Comparison of ENCODE assay signal across 15 mouse cellular contexts in genomic region chr11:117035661-117036336, GRCm38 (mm10).
DNase-seq lines count a peak whose midpoint lies in the region; ATAC-seq lines count a peak whose summit lies in the region.
"Had no signal": no experiment of that assay in that cellular context is flagged by ENCODE, and none has a peak within 500 bp of the region (broad histone marks: within the 10 kb centered on the region; RNA-seq: fewer than 3 reads in every experiment).

No protein-coding gene starts in this region.

- WGBS in hindbrain, embryonic 11.5 days: 61% methylated on average over 11 of the region's 11 CpGs
- 66% methylated on average over 11 of the region's 11 CpGs for WGBS in hindbrain, embryonic 10.5 days
- WGBS in midbrain, embryonic 14.5 days: 32% methylated on average over 11 of the region's 11 CpGs
- WGBS in midbrain, embryonic 11.5 days: 62% methylated on average over 11 of the region's 11 CpGs
- 44% methylated on average over 11 of the region's 11 CpGs for WGBS in hindbrain, embryonic 16.5 days
- WGBS in neural tube, embryonic 13.5 days: 6% methylated on average over 11 of the region's 11 CpGs

- no peak for ATAC-seq in hindbrain, embryonic 11.5 days (ENCODE audit: low FRiP score)
- ATAC-seq in midbrain, embryonic 14.5 days (ENCODE audit: low FRiP score, low TSS enrichment): no peak
- no peak for ATAC-seq in midbrain, embryonic 11.5 days (ENCODE audit: low FRiP score)
- no peak for ATAC-seq in hindbrain, embryonic 16.5 days
- peak; percentile 52; the same call in 1 of the 2 replicates for ATAC-seq in neural tube, embryonic 13.5 days (ENCODE audit: low read depth)
- ATAC-seq: forebrain, embryonic 16.5 days had no signal

- H3K9ac ChIP-seq in hindbrain, embryonic 11.5 days (ENCODE audit: low read depth, low read length): no peak overlapping the region
- no peak overlapping the region for H3K9ac ChIP-seq in midbrain, embryonic 14.5 days (replicated peaks; ENCODE audit: low read length)
- no peak overlapping the region for H3K9ac ChIP-seq in midbrain, embryonic 11.5 days (ENCODE audit: low read length)
- no peak overlapping the region for H3K9ac ChIP-seq in hindbrain, embryonic 16.5 days (ENCODE audit: low read depth, low read length)
- no peak overlapping the region for H3K9ac ChIP-seq in neural tube, embryonic 13.5 days
- H3K9ac ChIP-seq: embryonic facial prominence, embryonic 13.5 days; liver, embryonic 14.5 days had no signal

- H3K27ac ChIP-seq in hindbrain, embryonic 11.5 days (ENCODE audit: low read depth, low read length): 0 out of 2 replicates have a peak overlapping the region, but pooled peaks have one; percentile 17
- H3K27ac ChIP-seq in hindbrain, embryonic 10.5 days: no peak overlapping the region
- H3K27ac ChIP-seq in midbrain, embryonic 14.5 days (replicated peaks; ENCODE audit: low read depth, low read length): 0 out of 2 replicates have a peak overlapping the region, but pooled peaks have one; percentile 26
- no peak overlapping the region for H3K27ac ChIP-seq in midbrain, embryonic 11.5 days (ENCODE audit: low read depth, low read length)
- H3K27ac ChIP-seq in hindbrain, embryonic 16.5 days (ENCODE audit: low read depth, low read length): peak overlapping the region; percentile 19; the same call in 1 of the 2 replicates
- peak overlapping the region; percentile 75 for H3K27ac ChIP-seq in neural tube, embryonic 13.5 days (replicated peaks)
- H3K27ac ChIP-seq: embryonic facial prominence, embryonic 13.5 days; liver, embryonic 14.5 days had no signal

- H3K4me1 ChIP-seq in hindbrain, embryonic 11.5 days (replicated peaks; ENCODE audit: control insufficient read depth, insufficient read depth, low read length): peaks cover 3% of the 10 kb centered on the region; the same call in 1 of the 2 replicates
- peaks cover 49% of the 10 kb centered on the region for H3K4me1 ChIP-seq in hindbrain, embryonic 10.5 days (replicated peaks)
- peaks cover 10% of the 10 kb centered on the region for H3K4me1 ChIP-seq in midbrain, embryonic 14.5 days (ENCODE audit: control insufficient read depth, insufficient read depth, low read length)
- peaks cover 2% of the 10 kb centered on the region; the same call in 1 of the 2 replicates for H3K4me1 ChIP-seq in midbrain, embryonic 11.5 days (ENCODE audit: control insufficient read depth, insufficient read depth, low read length)
- peaks cover 14% of the 10 kb centered on the region for H3K4me1 ChIP-seq in hindbrain, embryonic 16.5 days (ENCODE audit: control insufficient read depth, insufficient read depth, low read depth, low read length)
- H3K4me1 ChIP-seq in neural tube, embryonic 13.5 days (replicated peaks): peaks cover 55% of the 10 kb centered on the region

- no peak for DNase-seq in hindbrain, embryonic 11.5 days (ENCODE audit: low spot score)
- DNase-seq in hindbrain, embryonic 10.5 days (ENCODE audit: low spot score): no peak
- DNase-seq in midbrain, embryonic 14.5 days: no peak
- no peak for DNase-seq in midbrain, embryonic 11.5 days (ENCODE audit: low spot score, missing footprints)
- DNase-seq in lung, postnatal 25 days (ENCODE audit: low spot score): no peak
- no peak for DNase-seq in layer of hippocampus, postnatal 36 days
- DNase-seq: adrenal gland, postnatal 10 days; cerebellum, adult 2 months; heart, postnatal 10 days; right cerebral cortex, postnatal 25 days had no signal

- H3K36me3 ChIP-seq in hindbrain, embryonic 11.5 days (ENCODE audit: control insufficient read depth, insufficient read depth, low read length): no peaks in the 10 kb centered on the region
- H3K36me3 ChIP-seq in hindbrain, embryonic 10.5 days: no peaks in the 10 kb centered on the region
- H3K36me3 ChIP-seq in midbrain, embryonic 14.5 days (ENCODE audit: control insufficient read depth, insufficient read depth, low read length): no peaks in the 10 kb centered on the region
- H3K36me3 ChIP-seq in midbrain, embryonic 11.5 days (ENCODE audit: control insufficient read depth, insufficient read depth, low read length): no peaks in the 10 kb centered on the region
- H3K36me3 ChIP-seq in hindbrain, embryonic 16.5 days (ENCODE audit: control insufficient read depth, insufficient read depth, low read length): no peaks in the 10 kb centered on the region
- H3K36me3 ChIP-seq in neural tube, embryonic 13.5 days: no peaks in the 10 kb centered on the region
- H3K36me3 ChIP-seq: embryonic facial prominence, embryonic 13.5 days had no signal

- H3K4me3 ChIP-seq in hindbrain, embryonic 11.5 days (ENCODE audit: low read depth, low read length): no peak overlapping the region
- H3K4me3 ChIP-seq in hindbrain, embryonic 10.5 days: no peak overlapping the region
- H3K4me3 ChIP-seq in midbrain, embryonic 14.5 days (replicated peaks; ENCODE audit: low read depth, low read length): no peak overlapping the region
- H3K4me3 ChIP-seq in midbrain, embryonic 11.5 days (ENCODE audit: low read depth, low read length): no peak overlapping the region
- H3K4me3 ChIP-seq in hindbrain, embryonic 16.5 days (ENCODE audit: low read length): no peak overlapping the region
- no peak overlapping the region for H3K4me3 ChIP-seq in neural tube, embryonic 13.5 days
- H3K4me3 ChIP-seq: embryonic facial prominence, embryonic 13.5 days had no signal

- no peaks in the 10 kb centered on the region for H3K27me3 ChIP-seq in hindbrain, embryonic 11.5 days (ENCODE audit: control insufficient read depth, insufficient read depth, low read length)
- peaks cover 12% of the 10 kb centered on the region; the same call in 1 of the 2 replicates for H3K27me3 ChIP-seq in hindbrain, embryonic 10.5 days (ENCODE audit: insufficient read depth, poor library complexity, severe bottlenecking)
- H3K27me3 ChIP-seq in midbrain, embryonic 14.5 days (ENCODE audit: control insufficient read depth, insufficient read depth, low read length): no peaks in the 10 kb centered on the region
- no peaks in the 10 kb centered on the region for H3K27me3 ChIP-seq in midbrain, embryonic 11.5 days (ENCODE audit: control insufficient read depth, insufficient read depth, low read length)
- no peaks in the 10 kb centered on the region for H3K27me3 ChIP-seq in hindbrain, embryonic 16.5 days (replicated peaks; ENCODE audit: control insufficient read depth, insufficient read depth, low read length)
- no peaks in the 10 kb centered on the region for H3K27me3 ChIP-seq in neural tube, embryonic 13.5 days
- H3K27me3 ChIP-seq: embryonic facial prominence, embryonic 13.5 days had no signal

- no peak overlapping the region for H3K4me2 ChIP-seq in hindbrain, embryonic 11.5 days (replicated peaks; ENCODE audit: low read depth, low read length)
- no peak overlapping the region for H3K4me2 ChIP-seq in midbrain, embryonic 14.5 days (ENCODE audit: low read length)
- H3K4me2 ChIP-seq in midbrain, embryonic 11.5 days: no peak overlapping the region
- no peak overlapping the region for H3K4me2 ChIP-seq in hindbrain, embryonic 16.5 days (ENCODE audit: low read length)
- no peak overlapping the region for H3K4me2 ChIP-seq in neural tube, embryonic 13.5 days
- H3K4me2 ChIP-seq: embryonic facial prominence, embryonic 13.5 days had no signal

- H3K9me3 ChIP-seq in hindbrain, embryonic 11.5 days (ENCODE audit: control insufficient read depth, low read length): no peaks in the 10 kb centered on the region
- H3K9me3 ChIP-seq in hindbrain, embryonic 10.5 days: no peaks in the 10 kb centered on the region
- no peaks in the 10 kb centered on the region for H3K9me3 ChIP-seq in midbrain, embryonic 14.5 days (ENCODE audit: control insufficient read depth, low read length)
- no peaks in the 10 kb centered on the region for H3K9me3 ChIP-seq in midbrain, embryonic 11.5 days (ENCODE audit: control insufficient read depth, low read length)
- no peaks in the 10 kb centered on the region for H3K9me3 ChIP-seq in hindbrain, embryonic 16.5 days (ENCODE audit: control insufficient read depth, low read length)
- no peaks in the 10 kb centered on the region for H3K9me3 ChIP-seq in neural tube, embryonic 13.5 days
- H3K9me3 ChIP-seq: embryonic facial prominence, embryonic 13.5 days had no signal

Comparison
In these comparisons a context has a peak if more than half of its experiments do, and no peak if none do; other contexts are left out.
1. H3K27ac ChIP-seq: peak in hindbrain, embryonic 11.5 days (single experiment), midbrain, embryonic 14.5 days (single experiment), hindbrain, embryonic 16.5 days (single experiment) and neural tube, embryonic 13.5 days (single experiment); none in hindbrain, embryonic 10.5 days (single experiment) and midbrain, embryonic 11.5 days (single experiment).